Mouse (Mus musculus) lung, embryonic 15.5 days (tissue): ENCODE measurements around the gene Snrk. TPM values are rescaled to one million over a fixed set of nuclear protein-coding genes. Genes with fewer than 3 reads are reported as not detected.
A peak's percentile ranks its signal among the peaks of the same experiment; 100 is the strongest.

Experiments
- ATAC-seq: fragments of 200-750 bp; cut with Nextera tagmentation; 2 replicates; pipeline ENCODE4 v1.8.0; 2017; ENCODE audit warnings: moderate number of reproducible peaks, borderline replicate concordance; ENCODE audit not compliant: low FRiP score, low TSS enrichment; ENCODE audit errors: extremely low read depth
- H3K27ac ChIP-seq: fragments of 300-500 bp; sonication (generic); 2 replicates; pipeline ENCODE4 v1.5.1; 2015; ENCODE audit warnings: moderate library complexity, mild to moderate bottlenecking, inconsistent platforms
- H3K27me3 ChIP-seq: fragments of 300-500 bp; sonication (generic); 2 replicates; pipeline ENCODE4 v1.6.1; 2015; ENCODE audit warnings: inconsistent platforms
- H3K36me3 ChIP-seq: fragments of 300-500 bp; sonication (generic); 2 replicates; pipeline ENCODE4 v1.6.1; 2015; ENCODE audit warnings: inconsistent platforms
- H3K4me1 ChIP-seq: fragments of 300-500 bp; sonication (generic); 2 replicates; pipeline ENCODE4 v1.6.1; 2015; ENCODE audit warnings: inconsistent platforms
- H3K4me2 ChIP-seq: fragments of 300-500 bp; sonication (generic); 2 replicates; pipeline ENCODE4 v1.6.1; 2015; ENCODE audit warnings: inconsistent platforms, mild to moderate bottlenecking, moderate library complexity
- H3K4me3 ChIP-seq: fragments of 300-500 bp; sonication (generic); 2 replicates; pipeline ENCODE4 v1.5.1; 2015; ENCODE audit warnings: mild to moderate bottlenecking, inconsistent platforms
- H3K9ac ChIP-seq: fragments of 300-500 bp; sonication (generic); 2 replicates; pipeline ENCODE4 v1.6.1; 2015; ENCODE audit warnings: inconsistent platforms
- H3K9me3 ChIP-seq: fragments of 300-500 bp; sonication (generic); 2 replicates; pipeline ENCODE4 v1.6.1; 2016; ENCODE audit warnings: inconsistent platforms
- WGBS: fragments of 180-500 bp; shearing (Covaris S2); methylation state at CpG from one replicate; pipeline ENCODE4 v1.1.7; 2015; 5-methylcytosine and 5-hydroxymethylcytosine counted together
- polyA plus RNA-seq: library from polyadenylated mRNA; unstranded; fragments of >200 nt; fragmentation: Nextera tagmentation; extraction: Ambion mirVana; gene quantifications from 2 replicates; pipeline ENCODE4 v1.2.1, GENCODE M21; 2015

Snrk gene
- polyA plus RNA-seq, 1 experiment from 2014 or later, result 83.3 TPM

- Histone ChIP-seq H3K27ac (peak overlapping the region; percentile 20; the same call in 1 of the 2 replicates), H3K27me3 (no peaks in the 10 kb centered on the region), H3K36me3 (0 out of 2 replicates have a peak, but pooled peaks cover 12% of the 10 kb centered on the region), H3K9me3 (no peaks in the 10 kb centered on the region), H3K9ac (no peak overlapping the region), H3K4me1 (peaks cover 29% of the 10 kb centered on the region; the same call in 1 of the 2 replicates), H3K4me3 (no peak overlapping the region), H3K4me2 (no peak overlapping the region)
- ATAC-seq, result no peak
- 33% methylated on average over 3 of the region's 3 CpGs for WGBS
These were observed 13.6 kb downstream of the Snrk start for GRCm38 (mm10) chr9:122130666-122131065.

GRCm38 (mm10) chr9:122132145-122132544, 15.1 kb downstream of the Snrk start:
- Histone ChIP-seq H3K27me3 (no peaks in the 10 kb centered on the region), H3K4me1 (peaks cover 26% of the 10 kb centered on the region; the same call in 1 of the 2 replicates), H3K27ac (no peak overlapping the region), H3K36me3 (peaks cover 16% of the 10 kb centered on the region; the same call in 1 of the 2 replicates), H3K9me3 (no peaks in the 10 kb centered on the region), H3K4me3 (no peak overlapping the region), H3K4me2 (no peak overlapping the region), H3K9ac (no peak overlapping the region)
- no peak for ATAC-seq
- 66% methylated on average over 7 of the region's 7 CpGs for WGBS

- Histone ChIP-seq H3K9me3 (no peaks in the 10 kb centered on the region), H3K9ac (no peak overlapping the region), H3K4me2 (no peak overlapping the region), H3K36me3 (peaks cover 24% of the 10 kb centered on the region; the same call in 1 of the 2 replicates), H3K4me1 (peaks cover 21% of the 10 kb centered on the region; the same call in 1 of the 2 replicates), H3K27me3 (no peaks in the 10 kb centered on the region), H3K27ac (no peak overlapping the region), H3K4me3 (no peak overlapping the region)
- ATAC-seq, result no peak; the same call in 1 of the 2 replicates
- WGBS, result 68% methylated on average over 1 of the region's 1 CpGs
These were observed 18.2 kb downstream of the Snrk start for GRCm38 (mm10) chr9:122135095-122135884.

GRCm38 (mm10) chr9:122135885-122136170, 18.8 kb downstream of the Snrk start:
- ATAC-seq, result 0 out of 2 replicates have a peak, but pooled peaks have one; percentile 42

GRCm38 (mm10) chr9:122137960-122138359, 20.9 kb downstream of the Snrk start:
- Histone ChIP-seq H3K4me2 (no peak overlapping the region), H3K9me3 (no peaks in the 10 kb centered on the region), H3K4me3 (no peak overlapping the region), H3K36me3 (peaks cover 20% of the 10 kb centered on the region; the same call in 1 of the 2 replicates), H3K9ac (no peak overlapping the region), H3K4me1 (0 out of 2 replicates have a peak, but pooled peaks cover 10% of the 10 kb centered on the region), H3K27me3 (no peaks in the 10 kb centered on the region), H3K27ac (no peak overlapping the region)
- no peak for ATAC-seq
- 89% methylated on average over 1 of the region's 1 CpGs for WGBS

More at GRCm38 (mm10) chr9:122135885-122136170, 18.8 kb downstream of the Snrk start:
- no peak overlapping the region for H3K4me3 ChIP-seq
- no peak overlapping the region for H3K9ac ChIP-seq
- no peaks in the 10 kb centered on the region for H3K9me3 ChIP-seq
- WGBS, result 90% methylated on average over 2 of the region's 2 CpGs
- H3K36me3 ChIP-seq, result peaks cover 24% of the 10 kb centered on the region; the same call in 1 of the 2 replicates
- peaks cover 15% of the 10 kb centered on the region; the same call in 1 of the 2 replicates for H3K4me1 ChIP-seq
- no peak overlapping the region for H3K27ac ChIP-seq
- H3K27me3 ChIP-seq, result no peaks in the 10 kb centered on the region
- H3K4me2 ChIP-seq, result no peak overlapping the region

GRCm38 (mm10) chr9:122138371-122139029, 21.4 kb downstream of the Snrk start:
- no peak for ATAC-seq
- no peaks in the 10 kb centered on the region for H3K27me3 ChIP-seq
- 0 out of 2 replicates have a peak, but pooled peaks cover 10% of the 10 kb centered on the region for H3K4me1 ChIP-seq
- no peaks in the 10 kb centered on the region for H3K9me3 ChIP-seq
- peaks cover 18% of the 10 kb centered on the region; the same call in 1 of the 2 replicates for H3K36me3 ChIP-seq
- H3K9ac ChIP-seq, result no peak overlapping the region
- H3K27ac ChIP-seq, result no peak overlapping the region
- no peak overlapping the region for H3K4me3 ChIP-seq
- 85% methylated on average over 4 of the region's 4 CpGs for WGBS
- no peak overlapping the region for H3K4me2 ChIP-seq

- Histone ChIP-seq H3K4me3 (no peak overlapping the region), H3K9ac (no peak overlapping the region), H3K4me1 (0 out of 2 replicates have a peak, but pooled peaks cover 10% of the 10 kb centered on the region), H3K9me3 (no peaks in the 10 kb centered on the region), H3K27me3 (no peaks in the 10 kb centered on the region), H3K36me3 (peaks cover 17% of the 10 kb centered on the region), H3K4me2 (no peak overlapping the region), H3K27ac (no peak overlapping the region)
- no peak for ATAC-seq
- 38% methylated on average over 2 of the region's 2 CpGs for WGBS
These were observed 22.2 kb downstream of the Snrk start for GRCm38 (mm10) chr9:122139236-122139635.

GRCm38 (mm10) chr9:122143219-122143618, 26.2 kb downstream of the Snrk start:
- Histone ChIP-seq H3K9ac (no peak overlapping the region), H3K9me3 (no peaks in the 10 kb centered on the region; the same call in 1 of the 2 replicates), H3K27ac (0 out of 2 replicates have a peak overlapping the region, but pooled peaks have one; percentile 3), H3K4me1 (peaks cover 15% of the 10 kb centered on the region; the same call in 1 of the 2 replicates), H3K4me3 (no peak overlapping the region), H3K36me3 (peaks cover 18% of the 10 kb centered on the region), H3K4me2 (no peak overlapping the region), H3K27me3 (no peaks in the 10 kb centered on the region)
- 68% methylated on average over 1 of the region's 1 CpGs for WGBS
- no peak for ATAC-seq

GRCm38 (mm10) chr9:122144776-122145175, 27.7 kb downstream of the Snrk start:
- Histone ChIP-seq H3K9me3 (no peaks in the 10 kb centered on the region; the same call in 1 of the 2 replicates), H3K4me3 (no peak overlapping the region), H3K4me1 (peaks cover 7% of the 10 kb centered on the region; the same call in 1 of the 2 replicates), H3K9ac (no peak overlapping the region), H3K36me3 (peaks cover 18% of the 10 kb centered on the region), H3K27ac (no peak overlapping the region), H3K4me2 (no peak overlapping the region), H3K27me3 (no peaks in the 10 kb centered on the region)
- 94% methylated on average over 3 of the region's 3 CpGs for WGBS
- ATAC-seq, result no peak

GRCm38 (mm10) chr9:122145677-122146076, 28.6 kb downstream of the Snrk start:
- H3K4me3 ChIP-seq, result no peak overlapping the region
- peaks cover 18% of the 10 kb centered on the region for H3K36me3 ChIP-seq
- H3K4me2 ChIP-seq, result no peak overlapping the region
- H3K9me3 ChIP-seq, result no peaks in the 10 kb centered on the region; the same call in 1 of the 2 replicates
- H3K27me3 ChIP-seq, result no peaks in the 10 kb centered on the region
- H3K4me1 ChIP-seq, result peaks cover 7% of the 10 kb centered on the region; the same call in 1 of the 2 replicates
- H3K9ac ChIP-seq, result no peak overlapping the region
- ATAC-seq, result no peak
- H3K27ac ChIP-seq, result no peak overlapping the region

GRCm38 (mm10) chr9:122146124-122146870, 29.2 kb downstream of the Snrk start:
- Histone ChIP-seq H3K4me3 (no peak overlapping the region), H3K9ac (no peak overlapping the region), H3K9me3 (no peaks in the 10 kb centered on the region; the same call in 1 of the 2 replicates), H3K4me2 (no peak overlapping the region), H3K36me3 (peaks cover 18% of the 10 kb centered on the region), H3K27ac (no peak overlapping the region), H3K27me3 (no peaks in the 10 kb centered on the region), H3K4me1 (peaks cover 7% of the 10 kb centered on the region; the same call in 1 of the 2 replicates)
- no peak for ATAC-seq
- WGBS, result 63% methylated on average over 4 of the region's 4 CpGs
